Mouse (Mus musculus) cerebellum, postnatal 25 days (tissue): ENCODE measurements at regions not wholly inside any gene's neighbourhood (a gene's known extent, or its start where the extent isn't known, plus 50 kb on each side); places are given as distances from the start of the nearest gene placed in this dataset.

Experiments used
- DNase-seq, 2 experiments: peaks; one replicate each; pipeline ENCODE4 v3.0.0; 2021; ENCODE audit warnings: mixed read lengths in 2 of 2

DNA sequence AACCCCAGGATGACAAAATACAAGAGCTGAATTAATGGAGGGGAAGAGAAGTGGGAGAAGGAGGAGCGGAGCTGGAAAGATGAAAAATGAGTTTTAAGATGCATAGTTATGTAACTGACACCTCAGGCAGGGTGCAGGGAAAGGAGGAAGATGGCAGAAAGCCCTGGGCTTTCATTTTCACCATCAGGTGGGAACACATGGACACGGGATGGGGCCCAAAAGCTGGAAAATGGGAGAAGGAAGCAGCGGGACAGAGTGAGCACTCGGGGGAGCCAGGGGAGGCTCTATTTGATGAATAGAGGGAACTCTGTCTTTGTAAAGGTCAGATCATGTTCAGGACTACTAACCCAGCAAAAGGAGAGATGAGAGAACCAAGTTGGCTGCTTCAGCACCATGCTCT is 516.6 kb upstream of the Tnp1 start:
- peak; percentile 42 for DNase-seq

DNA sequence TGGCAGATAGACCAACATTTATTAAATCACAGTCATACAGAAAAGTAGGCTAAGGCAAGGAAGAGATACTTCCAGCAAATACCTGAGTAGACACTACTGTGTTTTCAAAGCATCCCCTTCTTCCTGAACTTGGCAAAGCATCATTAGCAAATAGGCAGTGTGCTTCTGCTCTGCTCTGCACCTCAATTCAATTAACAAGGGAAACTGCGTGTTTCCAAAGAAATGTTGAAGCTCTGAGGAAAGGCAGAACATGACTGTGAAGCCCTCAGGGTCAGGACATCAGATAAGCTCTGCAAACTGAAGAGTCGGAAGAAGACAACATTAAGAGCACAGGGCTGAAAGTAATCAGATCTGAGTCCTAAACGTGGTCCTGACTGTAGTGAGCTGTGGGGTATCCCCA is 516.1 kb upstream of the Tnp1 start:
- no peak for DNase-seq

DNA sequence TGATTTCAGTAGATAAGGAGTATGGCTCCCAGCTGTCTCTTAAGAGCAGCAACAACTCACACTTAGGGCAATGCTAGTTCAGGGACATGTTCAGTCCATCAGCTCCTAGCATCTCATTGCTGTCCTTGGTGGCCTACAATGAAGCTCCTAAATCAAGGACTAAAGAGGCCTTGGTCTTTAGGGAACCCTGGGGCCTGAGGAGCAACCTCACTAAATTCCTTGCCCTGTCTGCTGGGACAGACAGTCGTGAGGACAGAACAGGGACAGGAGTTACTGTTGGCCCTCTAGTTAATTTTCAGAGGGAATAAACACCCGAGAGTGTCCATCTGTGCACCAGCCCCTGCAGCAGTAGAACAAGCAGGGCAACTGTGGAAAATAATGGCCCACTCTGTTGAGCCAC is 514.6 kb upstream of the Tnp1 start:
- no peak for DNase-seq

DNA sequence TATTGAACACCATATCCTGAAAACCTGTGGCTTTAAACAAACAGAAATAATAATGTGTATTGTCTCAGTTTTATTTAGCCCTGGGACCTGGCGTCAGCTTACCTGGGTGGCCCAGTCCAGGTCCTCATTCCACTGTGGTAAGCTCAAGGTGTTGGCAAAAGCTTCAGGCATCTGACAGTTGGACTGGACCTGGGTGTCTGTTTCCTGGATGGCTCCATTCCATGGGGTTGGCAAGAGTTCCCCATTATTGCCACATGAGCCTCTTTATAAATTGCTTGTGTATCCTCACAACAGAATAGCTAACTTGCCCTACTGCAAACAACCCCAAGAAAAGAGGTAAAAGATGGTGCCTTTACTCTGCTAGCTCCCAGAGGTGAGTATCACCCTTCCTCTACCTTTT is 512.9 kb upstream of the Tnp1 start:
- DNase-seq: peak; percentile 70 to 82

DNA sequence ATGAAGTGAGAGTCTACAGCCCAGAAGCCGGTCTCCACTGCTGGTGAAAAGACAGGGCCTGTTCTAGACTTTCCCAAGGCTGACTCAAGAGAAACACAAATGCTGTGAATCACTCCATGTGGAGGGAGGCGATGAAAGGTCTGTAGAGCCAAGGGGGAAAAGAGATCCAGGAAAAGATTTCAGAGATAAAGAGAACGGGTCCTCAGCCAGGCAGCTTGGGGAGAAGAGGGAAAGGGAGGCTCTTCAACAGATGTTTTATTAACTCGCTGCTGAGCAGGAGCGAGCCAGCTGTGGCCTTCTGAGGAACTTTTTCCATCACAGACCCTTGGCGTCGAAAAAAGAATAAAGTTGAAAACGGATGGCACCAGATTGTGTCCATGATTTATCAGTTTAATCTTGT is 500.7 kb upstream of the Tnp1 start:
- no peak for DNase-seq

DNA sequence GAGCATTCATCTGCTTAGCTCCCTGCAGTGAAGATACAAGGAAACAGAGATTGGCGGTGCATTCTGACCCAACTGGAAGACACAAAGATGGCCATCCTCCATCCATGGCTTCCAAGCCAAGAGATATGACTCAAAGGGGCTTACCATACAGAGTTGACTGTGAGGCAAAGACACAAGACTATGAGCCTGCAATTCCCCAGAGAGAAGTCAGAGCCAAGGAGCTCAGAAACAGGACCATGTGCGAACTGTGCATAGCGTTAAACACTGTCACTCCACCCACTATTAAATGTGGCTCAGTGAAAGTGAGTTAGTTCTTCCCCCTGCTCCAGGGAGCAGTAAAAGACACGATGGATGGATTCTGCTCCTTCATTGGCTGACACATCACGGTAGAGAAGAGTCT is 500.1 kb upstream of the Tnp1 start:
- DNase-seq: no peak

DNA sequence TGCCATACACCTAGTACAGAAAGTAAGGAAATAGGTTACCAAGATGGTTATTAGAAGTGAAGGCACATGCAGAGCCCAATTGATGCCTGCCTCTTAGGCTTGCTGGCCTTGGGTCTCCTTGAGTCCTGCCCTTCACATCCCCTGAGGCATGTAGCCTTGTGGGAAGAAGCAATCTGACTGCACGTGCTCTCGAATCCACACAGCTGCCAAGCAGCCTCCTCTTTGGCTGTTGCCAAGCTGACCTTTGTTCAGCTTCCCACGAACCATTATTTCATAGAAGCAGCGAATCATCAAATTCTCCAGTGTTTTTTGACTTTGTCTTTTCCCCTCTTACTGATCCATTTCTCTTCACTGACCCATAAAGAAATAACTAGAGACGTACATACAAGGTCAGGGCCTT is 498.1 kb upstream of the Tnp1 start:
- DNase-seq: no peak

DNA sequence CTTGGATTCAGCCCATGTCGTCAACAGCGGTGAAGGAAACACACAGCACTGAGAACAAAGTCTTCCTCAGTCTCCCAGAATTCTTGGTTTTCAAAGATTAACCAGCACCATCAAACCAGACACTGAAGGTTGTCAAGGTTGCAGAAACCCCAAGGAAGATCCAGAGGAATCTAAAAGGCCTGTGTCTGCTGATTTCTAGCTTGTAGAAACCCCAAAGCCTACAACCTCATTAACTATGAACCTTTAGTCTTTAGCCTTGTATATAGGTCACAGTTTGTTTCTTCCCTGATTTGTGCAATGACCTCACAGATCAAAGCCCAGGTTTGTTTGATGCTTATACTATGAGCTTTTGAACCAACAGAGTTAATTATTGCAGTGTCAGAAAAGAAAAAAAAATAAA is 497.1 kb upstream of the Tnp1 start:
- no peak for DNase-seq

DNA sequence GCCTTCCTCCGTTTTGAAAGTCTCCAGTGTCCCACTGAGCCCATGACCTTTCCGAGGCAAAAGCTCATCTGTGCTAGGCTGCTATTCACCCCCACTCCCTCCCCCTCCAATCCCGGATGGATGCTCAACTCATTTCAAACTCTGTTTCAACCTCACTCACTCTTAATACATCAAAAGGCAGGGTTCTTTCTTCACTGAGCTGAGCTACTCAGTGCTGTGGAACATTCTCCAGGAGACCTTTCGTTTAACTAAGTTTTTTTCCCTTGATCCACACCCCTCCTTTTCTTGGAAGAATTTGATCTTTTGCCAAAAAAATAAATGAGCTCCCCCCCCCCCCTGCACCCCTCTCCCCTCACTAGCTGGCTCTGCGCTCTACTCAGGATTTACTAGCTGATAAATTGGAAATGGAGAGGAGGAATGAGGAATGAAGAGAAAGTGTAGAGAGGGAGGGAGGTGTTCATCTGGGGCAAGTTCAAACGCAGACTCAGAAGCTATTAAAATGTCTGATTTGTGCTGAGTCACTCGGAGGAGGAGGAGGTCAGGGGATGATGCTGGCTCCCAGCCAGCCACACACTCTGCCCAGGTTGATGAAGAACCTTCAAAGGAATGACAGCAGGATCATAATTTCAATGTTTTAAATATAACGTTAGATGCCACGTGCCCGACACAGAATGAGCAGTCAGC is 491.5 kb upstream of the Tnp1 start:
- no peak for DNase-seq

DNA sequence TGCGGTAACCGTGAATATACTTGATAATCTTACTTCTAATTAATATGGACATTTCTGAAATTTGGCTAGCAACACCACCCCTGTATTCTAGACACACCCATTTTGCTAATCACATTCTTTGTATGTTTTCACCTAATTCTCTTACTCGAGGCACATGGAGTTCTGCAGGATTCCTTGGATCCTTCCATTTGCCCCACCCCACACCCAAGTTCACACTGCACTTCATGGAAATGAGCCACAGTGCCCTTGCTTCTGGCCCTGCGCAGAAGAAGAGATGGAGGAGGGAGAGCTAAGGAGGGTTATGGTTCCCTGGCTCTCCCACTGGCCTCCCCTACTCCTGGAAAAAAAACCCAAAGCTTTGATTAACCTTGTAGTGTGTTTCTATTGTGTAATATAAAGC is 487.9 kb upstream of the Tnp1 start:
- no peak for DNase-seq

DNA sequence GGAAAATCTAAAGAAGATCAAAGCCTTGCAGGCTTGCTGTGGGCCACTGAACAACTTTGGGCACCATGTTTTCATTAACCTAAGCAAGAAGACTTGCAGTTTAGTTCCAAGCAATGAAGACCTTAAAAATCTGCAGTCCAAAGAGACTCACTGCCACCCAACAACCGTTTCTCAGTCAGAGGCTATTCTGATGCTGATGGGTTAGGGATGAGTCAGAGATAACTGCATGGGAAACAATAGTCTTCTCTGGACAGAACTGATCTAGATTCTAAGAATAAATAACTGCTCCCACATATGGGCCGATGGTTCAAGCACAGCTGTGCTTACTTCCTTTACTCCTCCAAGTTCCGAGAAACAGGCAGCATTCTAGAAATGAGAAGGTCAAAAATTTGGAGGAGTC is 485.0 kb upstream of the Tnp1 start:
- DNase-seq: no peak

DNA sequence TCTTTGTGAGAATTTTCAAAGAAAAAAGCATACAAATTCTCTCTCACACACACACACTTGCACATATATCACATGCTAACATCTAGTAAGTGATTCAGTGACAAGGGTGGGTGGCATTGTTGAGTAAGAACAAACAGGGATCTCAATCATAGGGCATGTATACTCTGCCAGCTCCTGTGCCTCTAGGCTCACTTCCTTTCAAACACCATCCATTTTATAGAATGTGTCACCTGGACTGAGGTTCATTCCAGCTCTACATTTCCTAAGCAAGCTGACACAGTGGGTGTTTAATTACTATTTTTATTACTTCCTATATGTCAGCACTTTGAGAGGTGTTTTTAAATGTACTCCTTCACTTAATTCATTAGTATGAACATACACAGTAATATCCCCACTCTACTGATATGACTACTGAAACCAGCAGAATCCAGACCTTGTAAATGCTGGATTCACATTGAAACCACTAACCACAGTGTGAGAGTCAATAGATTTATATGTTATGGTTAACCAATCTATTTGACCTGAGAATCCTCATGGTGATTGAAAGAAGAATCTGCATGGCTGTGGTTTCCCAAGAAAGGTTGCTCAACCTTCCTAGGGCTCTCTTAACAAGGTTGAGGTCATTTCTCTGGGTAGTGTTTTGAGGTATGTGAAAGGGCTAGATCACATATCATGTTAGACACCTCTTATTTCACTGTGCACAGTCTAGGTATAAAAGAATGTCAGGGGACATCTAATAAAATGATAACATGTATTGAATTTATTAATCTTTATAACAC is 480.5 kb upstream of the Tnp1 start:
- DNase-seq: no peak

DNA sequence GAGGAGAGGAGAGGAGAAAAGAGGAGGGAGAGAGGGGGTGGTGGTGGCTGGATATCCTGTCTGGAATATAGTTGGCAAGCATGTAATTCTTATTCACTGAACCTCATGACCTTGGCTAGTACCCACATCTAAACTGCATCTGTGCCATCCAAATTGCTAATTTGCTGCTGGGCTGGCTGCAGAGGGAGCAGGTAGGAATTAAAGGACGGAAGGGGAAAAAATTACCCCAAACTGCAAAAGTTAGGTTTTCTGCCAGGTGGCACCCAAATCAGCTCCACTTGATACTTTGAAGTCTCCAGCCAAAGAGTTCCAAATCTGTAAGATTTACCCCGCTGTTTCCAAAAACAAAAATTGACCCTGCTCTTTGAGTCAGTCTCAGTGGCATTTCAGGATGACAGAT is 466.2 kb upstream of the Tnp1 start:
- no peak for DNase-seq

DNA sequence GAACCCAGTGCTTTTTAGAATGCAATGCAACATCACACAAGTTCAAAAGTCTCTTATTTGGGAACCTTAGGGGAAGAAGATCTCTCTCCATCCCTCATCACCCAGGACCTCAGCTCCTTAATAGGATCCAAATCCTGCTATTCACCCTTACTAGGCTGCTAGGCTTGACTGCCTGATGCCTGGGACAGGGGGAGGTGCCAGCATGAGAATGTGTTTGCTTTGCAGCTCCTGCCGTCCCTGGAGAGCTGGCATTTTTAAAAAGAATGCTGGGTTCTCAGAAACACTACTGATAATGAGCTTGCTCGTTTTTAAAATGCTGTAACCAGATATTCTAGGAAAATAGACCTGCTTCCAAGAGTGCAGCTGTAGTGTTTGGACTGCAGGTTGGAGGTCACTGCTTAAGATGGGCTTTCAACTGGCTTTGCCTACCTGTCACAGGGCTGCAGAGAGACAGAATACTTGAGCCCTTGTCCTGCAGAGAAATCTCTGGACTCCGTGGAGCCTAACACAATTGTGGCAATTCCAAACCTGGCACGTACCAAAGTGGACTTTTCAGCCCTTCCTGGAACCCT is 463.7 kb upstream of the Tnp1 start:
- DNase-seq: no peak

DNA sequence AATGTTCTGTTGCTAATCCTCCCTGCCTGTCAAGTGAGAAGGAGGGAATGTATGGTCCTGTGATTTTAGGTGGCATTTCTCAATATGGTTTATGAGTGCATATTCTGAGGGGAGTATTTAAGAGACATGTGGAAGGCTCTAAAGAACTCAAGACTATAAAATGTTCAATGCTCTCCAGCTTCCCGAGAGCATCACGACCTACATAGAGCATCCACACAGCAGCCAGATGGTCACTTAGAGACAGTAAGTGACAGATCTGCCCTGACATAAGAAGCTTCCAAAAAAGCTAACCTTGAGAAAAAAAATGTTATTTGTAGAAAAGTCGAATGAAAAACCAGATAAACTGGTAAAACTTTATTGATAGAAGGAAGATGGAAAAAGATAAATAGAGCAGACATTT is 444.9 kb upstream of the Tnp1 start:
- DNase-seq: peak in 1 of 2 experiments; percentile 7

DNA sequence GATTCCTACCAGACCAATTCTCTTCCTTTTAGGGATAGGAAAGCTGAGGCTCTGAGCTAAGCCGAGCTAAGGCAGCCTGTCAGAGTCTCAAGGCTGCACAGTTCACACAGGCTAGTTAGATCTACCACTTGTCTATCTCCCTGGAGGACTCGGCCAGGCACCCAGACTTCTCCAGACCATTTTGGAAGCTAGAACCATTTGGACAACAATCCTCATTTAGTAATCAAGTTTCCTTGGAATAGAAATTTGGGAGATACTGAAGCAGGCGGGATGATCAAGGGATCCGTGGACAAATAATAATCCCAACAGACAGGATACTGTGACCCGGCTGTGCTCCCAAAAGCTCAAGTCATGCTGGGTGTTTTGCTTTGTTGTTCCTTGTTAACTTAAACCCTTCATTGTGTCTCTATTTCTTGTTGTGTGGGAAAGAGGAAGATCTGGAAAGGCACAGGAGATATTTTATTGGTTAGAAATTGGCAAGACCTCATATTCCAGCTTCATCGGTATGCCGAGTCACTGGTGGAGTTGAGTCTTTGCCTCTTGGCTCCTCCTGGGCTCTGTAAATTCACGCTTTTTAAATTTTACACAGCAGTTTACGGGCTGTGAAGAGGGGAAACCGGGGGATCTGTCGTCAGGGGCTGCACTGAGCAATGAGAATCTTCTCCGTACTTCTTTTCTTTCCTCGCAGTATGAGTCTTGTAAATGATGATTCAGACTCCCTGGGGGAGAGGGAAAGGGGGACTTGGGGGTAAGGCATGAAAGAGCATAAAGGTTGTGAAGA is 444.2 kb upstream of the Tnp1 start:
- DNase-seq: no peak

DNA sequence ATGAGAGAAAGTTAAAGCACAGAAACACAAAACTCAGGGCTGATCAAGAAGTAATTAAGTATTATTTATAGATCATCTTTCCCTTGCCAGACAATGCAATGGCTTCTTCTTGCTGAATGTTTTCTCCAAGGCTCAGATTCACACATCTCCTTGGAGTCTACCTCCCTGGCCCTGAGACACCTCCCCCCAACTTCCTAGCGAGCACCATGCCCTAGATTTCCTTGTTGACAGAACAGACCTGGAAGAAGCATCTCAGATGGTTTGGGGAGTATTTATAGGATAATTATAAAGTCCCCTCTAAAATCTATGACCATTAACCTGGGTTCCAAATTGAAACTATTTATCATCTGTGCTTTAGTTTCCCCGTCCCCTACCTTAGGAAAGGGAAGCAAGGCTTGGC is 441.6 kb upstream of the Tnp1 start:
- DNase-seq: no peak

DNA sequence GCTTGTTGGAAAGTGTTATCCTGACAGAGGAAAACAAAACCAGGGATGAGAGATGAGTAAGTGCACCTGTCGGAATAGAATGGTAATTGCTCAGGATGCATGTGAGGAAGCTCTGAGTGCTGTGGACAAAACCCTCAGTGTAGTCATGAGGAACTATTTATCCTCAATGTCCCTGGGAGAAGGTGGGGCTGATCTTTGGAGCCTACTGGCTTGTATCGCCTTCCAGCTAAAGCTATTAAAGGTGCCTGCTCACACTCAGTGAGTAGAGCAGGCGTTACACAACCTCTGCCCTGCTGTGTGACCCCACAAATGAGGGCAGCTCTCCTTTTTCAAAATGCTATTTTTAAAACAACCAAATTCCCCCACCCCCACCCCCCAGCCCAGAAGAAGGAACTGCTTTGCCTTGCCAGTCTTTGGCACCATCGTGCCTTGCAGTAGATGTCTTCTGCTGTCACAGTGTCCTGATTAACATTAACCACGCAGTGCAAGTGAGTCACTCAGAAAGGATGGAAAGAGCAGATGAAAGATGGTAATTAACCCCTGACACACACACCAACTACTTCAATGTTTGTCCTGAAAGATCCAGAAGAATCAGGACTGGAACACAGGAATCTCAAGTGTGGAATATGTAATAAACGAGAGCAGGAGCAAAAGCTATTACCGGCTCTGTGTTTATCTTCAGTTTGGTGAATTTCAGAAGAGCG is 440.8 kb upstream of the Tnp1 start:
- DNase-seq: no peak

DNA sequence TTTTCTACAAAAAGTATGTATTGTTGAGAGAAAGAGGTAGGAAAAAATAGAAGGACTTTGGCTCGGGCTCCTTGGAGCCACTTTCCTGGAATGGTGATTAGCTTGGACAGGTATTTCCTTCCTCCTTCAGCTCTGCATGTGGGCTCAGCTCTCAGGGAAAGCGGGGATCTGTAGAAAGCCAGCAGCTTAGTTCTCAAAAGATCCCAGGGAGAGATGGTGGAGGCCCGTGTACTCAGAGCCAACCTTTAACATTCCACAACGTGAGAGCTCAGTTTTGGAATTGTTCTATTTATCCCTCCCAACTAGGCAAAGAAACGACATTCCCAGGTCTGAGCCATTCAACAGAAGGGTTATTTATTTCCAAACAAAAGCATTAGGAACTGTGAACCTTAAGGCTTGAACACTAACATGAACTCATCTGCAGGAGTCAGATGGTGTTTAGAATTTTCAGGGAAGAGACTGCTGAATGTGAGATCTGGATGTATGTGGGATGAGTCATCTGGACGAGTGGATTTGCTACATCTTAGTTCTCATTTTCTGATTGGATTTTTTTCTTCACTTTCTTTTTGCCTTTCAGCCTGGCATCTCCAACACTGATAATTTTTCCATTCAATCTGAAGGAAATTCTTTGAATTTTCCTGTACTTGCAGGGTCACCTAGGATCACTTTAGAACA is 428.6 kb upstream of the Tnp1 start:
- no peak for DNase-seq

DNA sequence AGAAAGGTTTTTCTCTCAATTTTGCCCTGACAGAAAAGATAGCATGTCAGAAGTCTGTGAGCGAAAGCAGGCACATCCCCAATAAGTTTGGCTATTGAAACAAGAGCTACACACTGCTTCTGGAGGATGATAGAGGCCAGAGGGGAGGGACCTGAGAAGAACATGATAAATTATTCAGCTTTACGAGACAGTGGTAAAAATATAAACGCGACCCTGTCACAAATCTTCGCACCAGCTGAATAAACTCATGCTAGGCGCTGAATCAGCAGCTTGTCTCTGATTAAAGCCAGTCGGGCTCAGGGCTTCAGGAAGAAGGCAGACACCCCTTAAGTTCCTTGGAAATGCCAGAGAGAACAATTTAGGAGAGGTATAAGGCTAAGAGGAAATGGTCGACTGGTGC is 422.7 kb upstream of the Tnp1 start:
- DNase-seq: no peak

DNA sequence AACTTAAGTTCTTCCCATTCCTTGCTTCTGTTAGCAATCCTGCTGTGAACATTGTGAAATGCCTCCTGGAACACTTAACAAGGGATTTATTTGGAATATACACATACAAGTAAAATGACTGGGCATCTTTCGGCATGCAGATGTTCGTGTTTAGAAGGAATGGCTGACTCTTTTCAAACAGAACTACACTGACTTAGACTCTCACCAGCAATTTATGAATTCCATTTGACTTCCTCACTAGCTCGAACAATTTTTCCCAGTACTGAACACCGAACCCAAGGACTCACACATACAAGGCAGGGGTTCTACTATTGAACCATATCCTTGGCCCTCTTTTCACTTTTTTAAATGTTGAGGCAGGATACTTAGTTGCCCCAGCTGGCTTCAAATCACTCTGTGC is 412.4 kb upstream of the Tnp1 start:
- no peak for DNase-seq

DNA sequence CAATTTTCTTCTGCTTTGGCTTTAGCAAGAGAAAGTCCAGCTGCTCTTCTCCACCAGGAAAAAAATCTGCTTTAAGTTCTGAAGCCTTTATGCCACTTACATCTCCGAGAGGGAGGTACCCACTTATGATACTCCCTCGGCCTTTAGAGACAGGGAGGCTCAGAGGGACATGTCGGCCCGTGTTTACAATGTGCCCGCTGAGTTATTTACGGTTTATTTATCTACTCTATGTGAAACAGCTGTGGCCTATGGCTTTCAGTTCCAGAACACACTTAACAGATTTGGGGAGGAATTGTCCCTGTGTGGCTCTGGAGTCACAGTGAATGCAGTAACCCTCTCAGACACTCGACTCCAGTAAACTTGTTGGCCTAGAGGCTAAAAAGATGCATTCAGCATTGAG is 409.3 kb upstream of the Tnp1 start:
- no peak for DNase-seq
